Mouse (Mus musculus): Measurements from ENCODE around the gene Fem1b.

Fem1b gene

DNA sequence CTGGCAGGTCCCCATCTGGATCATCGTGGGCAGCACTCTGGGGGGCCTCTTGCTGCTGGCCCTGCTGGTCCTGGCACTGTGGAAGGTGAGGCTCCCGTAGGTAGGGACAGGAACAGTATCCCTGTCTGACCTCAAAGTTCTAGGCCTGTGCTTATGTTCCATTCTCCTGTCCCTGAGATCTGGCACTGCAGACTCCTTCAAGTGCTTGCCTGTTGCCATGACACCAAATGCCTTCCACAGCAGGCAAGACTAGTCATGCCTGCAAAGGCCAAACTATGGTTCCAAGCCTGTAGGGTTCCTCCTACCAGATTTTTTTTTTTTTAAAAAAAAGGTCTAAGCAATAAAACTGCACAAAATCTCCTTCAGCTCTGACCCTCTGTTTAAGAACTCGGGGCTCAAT is 29.8 kb downstream of the Fem1b start:
- no peak for DNase-seq (ENCODE audit: low read depth, low spot score)

DNA sequence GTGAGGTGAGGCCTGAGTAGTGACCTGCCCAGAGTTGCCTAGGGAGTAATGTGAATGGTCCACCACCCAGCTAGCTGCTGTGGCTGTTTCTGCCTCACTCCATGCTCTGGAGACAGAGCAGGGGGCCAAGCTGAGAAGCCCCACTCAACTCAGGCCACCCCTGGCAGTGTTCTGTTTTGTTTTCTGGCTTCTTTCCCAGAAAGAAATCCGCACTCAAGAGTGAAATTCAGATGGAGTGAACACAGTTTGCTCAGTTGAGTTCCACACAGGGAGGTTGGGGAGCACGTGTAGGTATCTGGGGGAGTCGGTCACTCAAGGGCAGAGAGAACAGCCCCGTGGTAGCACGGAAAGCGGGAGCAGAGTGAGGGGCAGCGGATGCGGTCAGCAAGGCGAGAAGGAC is 33.0 kb downstream of the Fem1b start:
- DNase-seq (ENCODE audit: low read depth, low spot score) = no peak

DNA sequence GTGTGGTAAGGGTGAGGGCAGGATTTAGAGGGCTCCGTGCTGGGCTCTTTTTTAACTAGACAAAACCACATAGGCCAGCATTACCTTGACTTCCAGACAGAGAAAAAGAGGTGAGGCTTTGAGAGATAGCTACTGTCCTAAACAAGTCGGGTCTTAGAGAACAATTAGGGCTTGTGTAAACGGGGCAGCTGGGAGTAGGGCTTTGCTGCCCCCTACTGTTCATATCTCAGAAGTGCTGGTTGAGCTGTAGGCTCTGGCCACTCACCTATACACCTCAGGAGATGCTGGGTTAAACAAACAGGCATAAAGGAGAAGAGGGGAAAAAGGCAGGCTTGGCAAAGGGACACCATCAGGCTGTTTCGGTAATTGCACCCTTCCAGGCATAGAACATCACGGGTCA is 34.3 kb downstream of the Fem1b start:
- DNase-seq (ENCODE audit: low read depth, low spot score) = peak; percentile 77

DNA sequence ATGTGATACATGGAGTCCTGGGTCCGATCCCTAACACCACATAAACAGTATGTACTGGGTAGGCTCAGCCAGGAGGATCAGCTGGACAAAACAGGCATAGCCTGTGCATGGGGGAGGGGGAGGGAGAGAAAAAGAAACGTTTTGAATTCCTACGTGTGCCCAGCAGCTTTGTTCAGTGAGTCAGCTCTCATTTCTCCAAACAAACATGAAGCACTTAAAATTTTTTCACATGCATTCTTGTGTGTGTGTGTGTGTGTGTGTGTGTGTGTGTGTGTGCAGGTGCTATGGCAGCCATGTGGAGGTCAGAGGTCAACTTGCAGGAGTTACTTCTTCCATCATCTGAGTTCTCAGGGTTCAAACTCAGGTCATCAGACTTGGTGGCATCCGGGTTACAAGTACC is 36.3 kb downstream of the Fem1b start:
- DNase-seq (ENCODE audit: low read depth, low spot score) = no peak

DNA sequence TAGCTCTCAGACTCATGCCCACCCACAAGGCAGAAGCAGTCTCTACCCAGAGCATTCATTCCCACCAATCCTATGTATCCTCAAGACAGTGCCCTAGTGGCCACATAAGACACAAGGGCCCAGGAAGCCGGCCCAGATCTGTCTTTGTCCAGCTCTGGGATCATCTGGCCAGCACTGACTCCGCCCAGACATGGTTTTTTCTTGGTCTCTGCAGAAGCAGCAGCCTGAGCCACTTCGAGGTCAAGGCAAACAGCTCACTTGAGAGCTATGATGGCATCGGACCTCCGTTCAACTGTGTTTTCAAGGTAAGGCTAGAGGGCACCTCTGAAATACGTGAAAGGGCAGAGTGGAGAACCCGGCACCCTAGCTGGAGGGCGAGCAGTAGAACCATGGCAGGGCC is 39.0 kb downstream of the Fem1b start:
- DNase-seq (ENCODE audit: low read depth, low spot score) = no peak

DNA sequence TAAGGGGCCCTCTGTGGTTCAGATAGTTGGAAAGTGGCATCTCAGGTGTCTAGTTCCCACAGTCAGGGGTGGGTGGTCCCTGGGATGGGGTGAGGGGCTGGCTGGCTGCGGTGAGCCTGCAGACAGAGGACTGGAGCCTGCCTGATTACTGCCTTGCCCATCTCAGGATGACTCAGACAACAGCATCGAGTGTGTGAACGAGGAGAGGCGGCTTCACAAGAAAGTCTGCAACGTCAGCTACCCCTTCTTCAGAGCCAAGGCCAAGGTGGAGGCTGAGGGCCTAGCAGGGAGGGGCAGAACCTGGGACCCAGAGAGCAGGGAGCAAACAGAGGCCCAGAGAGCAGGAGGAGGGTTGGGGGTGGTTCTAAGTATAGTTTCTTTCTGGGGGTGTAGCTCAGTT is 43.4 kb downstream of the Fem1b start:
- no peak for DNase-seq (ENCODE audit: low read depth, low spot score)

DNA sequence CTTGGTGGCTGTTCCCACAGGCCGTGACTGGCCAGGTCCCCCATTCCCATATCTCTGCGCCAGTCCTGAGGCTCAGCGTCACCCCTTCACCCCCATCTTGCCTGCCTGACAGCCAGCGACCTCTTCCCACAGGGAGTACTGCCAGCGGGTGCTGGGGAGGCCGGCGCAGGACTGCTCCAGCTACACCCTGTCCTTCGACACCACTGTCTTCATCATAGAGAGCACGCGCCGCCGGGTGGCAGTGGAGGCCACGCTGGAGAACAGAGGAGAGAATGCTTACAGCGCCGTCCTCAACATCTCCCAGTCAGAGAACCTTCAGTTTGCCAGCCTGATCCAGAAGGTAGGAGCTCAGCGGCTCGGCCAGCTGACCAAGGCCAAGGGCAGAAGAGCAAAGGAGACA is 44.3 kb downstream of the Fem1b start:
- no peak for DNase-seq (ENCODE audit: low read depth, low spot score)

DNA sequence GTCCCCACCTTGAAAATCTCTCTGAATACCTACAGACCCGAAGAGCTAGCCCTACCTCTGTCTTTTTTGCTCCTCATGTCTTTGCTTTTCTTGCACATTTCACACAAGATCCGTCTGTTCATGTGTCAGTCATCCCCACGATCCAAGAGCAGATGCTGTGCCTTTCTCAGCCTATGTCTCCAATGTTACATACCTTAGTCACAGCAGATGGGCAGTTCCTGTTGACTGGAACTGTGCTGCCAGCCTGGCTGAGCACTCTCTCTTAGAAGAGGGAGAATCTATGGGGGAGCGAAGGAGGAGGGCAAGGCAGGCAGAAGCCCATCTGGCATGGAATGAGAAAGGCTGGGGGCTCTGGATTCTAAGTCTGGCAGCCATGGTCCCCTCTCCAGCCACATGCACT is 46.4 kb downstream of the Fem1b start:
- no peak for DNase-seq (ENCODE audit: low read depth, low spot score)

DNA sequence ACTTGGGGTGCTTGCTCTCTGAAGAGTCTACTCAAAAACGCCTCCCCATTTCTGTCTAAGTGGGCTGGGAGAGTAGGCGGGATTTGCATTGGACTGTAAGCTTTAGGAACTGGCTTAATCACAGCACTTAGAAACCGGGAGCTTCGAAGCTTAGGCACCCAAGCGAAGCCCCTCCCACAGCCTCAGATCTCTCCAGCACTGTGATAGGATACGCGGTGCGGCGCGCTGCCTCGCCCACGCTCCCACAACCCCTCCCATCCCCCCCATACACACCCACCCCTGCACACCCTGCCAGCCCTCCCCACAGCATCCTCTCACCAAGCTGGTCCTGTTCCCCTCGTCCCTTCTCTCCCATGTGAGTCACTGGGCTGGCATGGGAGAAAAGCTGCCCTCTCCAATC is 48.3 kb downstream of the Fem1b start:
- DNase-seq (ENCODE audit: low read depth, low spot score) = no peak

DNA sequence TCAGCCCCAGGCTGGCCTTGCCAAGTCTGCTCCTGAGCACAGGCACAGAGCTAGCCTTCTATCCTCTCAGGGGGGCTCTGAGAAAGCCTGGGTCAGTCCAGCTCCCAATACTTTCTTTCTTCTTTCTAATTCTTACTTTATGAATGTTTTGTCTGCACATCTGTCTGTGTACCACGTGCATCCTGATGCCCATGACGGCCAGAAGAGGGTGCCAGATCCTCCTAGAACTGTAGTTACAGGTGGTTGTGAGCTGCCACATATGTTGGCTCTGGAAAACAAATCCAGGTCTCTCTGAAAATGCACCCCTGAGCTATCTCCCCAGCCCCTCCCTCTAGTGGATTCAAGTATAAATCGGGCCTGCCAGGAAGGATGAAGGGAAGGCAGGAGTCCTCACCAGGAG is 52.1 kb downstream of the Fem1b start:
- DNase-seq (ENCODE audit: low read depth, low spot score) = peak; percentile 46

DNA sequence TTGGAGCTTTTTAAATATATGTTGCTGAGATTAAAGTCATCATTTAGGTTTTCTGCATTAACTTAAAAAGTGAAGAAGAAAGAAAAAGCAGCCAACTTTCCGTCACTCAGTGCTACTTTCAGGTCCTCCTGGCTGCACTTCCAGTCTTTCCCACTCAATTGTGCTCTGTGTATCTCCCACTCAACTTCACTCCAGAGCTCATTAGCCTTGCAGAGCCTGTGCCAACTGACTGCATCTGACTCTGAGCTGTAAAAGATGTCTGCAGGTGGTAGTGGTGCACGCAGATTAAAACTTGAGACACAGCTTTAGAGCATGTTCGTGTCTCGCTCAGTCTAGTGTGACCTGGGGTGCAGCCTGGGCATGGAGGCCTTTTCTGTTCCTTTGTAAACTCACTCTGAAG is 53.4 kb downstream of the Fem1b start:
- DNase-seq (ENCODE audit: low read depth, low spot score) = no peak

DNA sequence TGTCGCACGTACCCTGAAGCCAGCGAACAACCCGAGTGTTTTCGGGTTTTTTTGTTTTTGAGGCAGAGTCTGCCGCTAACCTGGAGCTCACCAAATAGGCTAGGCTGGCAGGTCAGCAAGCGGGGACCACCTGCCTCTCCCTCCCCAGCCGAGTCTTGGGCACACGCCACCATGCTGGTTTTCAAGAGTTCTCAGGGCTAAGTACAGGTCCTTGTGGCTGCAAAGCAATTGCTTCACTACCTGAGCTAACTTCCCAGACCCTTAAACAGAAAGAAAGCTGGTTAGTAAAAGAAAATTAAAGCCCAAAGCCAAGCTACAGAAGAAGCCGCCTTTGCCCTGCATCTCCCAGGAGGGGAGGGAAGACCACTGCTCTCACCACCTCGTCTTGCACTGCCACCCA is 61.4 kb downstream of the Fem1b start:
- no peak for DNase-seq (ENCODE audit: low read depth, low spot score)

DNA sequence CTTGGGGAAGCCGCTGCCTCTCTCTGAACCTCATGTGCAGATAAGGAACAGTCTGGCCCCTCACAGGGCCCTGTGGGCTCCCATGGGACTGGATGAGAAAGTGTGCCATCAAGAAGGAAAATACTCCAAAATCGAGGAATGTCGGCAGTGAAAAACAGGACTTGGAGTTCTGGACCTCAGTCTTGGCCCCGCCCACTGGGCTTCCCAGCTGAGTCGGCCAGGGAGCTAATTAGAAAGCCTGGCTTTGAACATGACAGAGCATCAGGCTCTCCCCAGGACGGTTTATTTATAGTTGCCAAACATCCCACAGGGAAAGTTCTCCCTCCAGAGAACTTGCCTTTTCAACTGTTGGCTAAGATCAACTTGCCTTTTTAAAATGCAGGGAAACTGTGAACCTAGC is 62.1 kb downstream of the Fem1b start:
- DNase-seq (ENCODE audit: low read depth, low spot score) = no peak

DNA sequence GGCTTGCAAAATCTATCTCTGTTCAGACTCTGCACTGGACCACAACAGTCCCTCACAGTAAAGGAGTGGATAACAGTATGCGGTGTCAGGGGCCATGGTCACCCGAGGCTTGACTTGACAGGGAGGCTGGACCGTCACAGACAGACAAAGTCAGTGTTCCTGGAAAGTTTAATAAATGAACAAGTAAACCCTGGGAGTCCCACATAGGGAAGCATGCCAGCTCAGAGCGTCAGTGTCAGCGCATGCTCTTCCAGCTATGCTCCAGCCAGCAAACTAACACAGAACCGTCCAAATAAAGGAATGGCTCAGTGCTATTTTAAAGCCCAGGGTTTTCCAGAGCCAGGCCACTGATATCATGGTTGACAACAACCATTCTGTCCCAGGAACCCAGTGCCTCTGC is 65.1 kb downstream of the Fem1b start:
- DNase-seq (ENCODE audit: low read depth, low spot score) = no peak

DNA sequence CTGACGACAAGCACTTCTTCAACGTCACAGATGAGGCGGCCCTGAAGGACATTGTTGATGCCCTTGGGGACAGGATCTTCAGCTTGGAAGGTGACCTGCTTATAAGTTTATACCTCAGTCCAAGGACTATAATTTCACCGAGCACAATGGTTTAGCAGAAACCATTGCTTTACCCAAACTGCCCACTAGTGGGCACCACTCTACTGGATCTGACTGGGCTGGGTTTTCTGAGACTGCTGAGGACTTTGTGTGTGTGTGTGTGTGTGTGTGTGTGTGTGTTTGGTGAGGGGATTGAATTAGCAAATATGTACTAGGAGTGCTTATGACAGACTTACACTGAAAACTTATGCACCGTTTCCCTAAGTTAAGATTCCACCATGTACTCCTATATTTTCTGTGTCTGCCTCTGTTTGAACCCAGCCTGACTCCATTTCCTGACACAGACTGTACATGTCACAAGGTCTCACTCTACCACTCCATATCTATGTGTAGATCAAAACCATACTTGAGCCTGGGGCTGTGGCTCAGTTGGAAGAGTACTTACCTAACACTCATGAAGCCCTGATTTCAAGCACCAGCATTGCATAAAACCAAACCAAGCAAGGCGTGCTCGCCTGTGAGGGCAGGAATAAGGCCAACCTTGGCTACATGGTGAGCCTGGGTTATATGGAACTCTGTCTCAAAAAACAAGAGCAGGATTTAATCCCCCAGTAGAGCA is 67.0 kb downstream of the Fem1b start:
- DNase-seq (ENCODE audit: low read depth, low spot score) = peak; percentile 56
